Mouse (Mus musculus) heart, adult 18-20 months (tissue): ENCODE results near the gene Arnt2. TPM values are rescaled to one million over a fixed set of nuclear protein-coding genes. Genes with fewer than 3 reads are reported as not detected.
A peak's percentile ranks its signal among the peaks of the same experiment; 100 is the strongest.

Experiments used
- DNase-seq, 2 experiments: peaks; one replicate each; pipeline ENCODE4 v3.0.0; 2021 to 2022; ENCODE audit warnings: mixed read lengths in 1 of 2
- total RNA-seq, 2 experiments: library from RNA; stranded (reverse); gene quantifications; 2 replicates each; pipeline ENCODE4 v1.2.3; 2021

Arnt2 gene
- total RNA-seq, 2 experiments from 2014 or later: 0.40 to 1.4 TPM

DNA sequence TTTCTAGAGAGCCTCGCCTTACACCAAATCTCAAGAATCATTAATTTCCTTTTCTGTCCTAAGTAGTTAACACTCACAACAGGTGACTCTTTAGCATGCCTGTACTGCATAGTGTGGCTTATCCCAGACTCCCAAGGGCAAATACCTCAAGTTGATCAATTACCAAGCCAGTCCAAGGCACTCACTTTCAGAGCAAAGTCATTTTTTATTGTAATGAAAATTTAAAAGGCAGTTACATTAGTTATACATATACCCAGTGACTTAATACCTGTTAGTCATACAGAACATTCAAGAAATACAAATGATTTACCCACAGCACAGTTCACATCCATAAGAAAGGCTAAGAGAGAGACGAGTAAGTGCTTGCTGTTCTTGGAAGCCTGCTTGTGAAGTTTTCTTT, 163.9 kb downstream of the Arnt2 start:
- DNase-seq: no peak

DNA sequence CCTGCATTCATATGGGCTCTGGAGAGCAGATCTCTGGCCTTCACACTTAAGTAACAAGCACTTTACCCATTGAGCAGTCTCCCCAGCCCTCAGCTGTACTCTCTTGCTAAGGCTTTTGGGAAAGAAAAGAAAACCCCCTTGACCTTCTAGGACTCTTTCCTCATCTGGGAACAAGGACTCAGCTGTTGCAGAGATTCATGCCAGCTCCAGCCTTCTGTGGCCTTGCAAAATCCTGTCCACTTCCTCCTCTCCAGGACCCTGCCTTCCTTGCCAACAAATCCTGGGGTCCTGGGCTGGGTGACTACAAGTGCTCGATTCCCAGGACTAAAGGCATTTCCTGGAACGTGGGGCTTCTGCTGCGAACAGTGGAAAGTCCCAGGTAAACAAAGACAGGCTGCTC, 169.6 kb downstream of the Arnt2 start:
- peak in 1 of 2 experiments; percentile 7 for DNase-seq

DNA sequence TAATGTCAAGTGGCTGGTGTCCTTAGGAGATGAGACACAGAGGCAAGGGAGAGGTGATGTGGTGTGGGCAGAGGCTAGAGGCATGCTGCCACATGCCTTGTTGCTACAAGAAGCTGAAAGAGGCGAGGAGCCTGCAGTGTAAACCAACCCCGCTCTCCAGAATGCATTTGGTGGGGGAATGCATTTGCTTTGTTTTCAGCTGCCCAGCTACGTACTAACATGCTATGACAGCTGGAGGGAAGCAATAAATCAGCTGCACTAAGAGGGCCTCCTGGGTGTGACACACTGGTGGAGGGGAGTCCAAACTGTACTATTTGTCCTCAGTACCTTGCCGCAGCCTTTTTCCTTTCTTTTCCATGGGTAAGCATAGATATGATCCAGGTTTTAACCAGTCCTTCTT, 172.3 kb downstream of the Arnt2 start:
- DNase-seq: no peak

GRCm38 (mm10) chr7:84231396-84231795, 178.6 kb downstream of the Arnt2 start:
- DNase-seq: no peak

DNA sequence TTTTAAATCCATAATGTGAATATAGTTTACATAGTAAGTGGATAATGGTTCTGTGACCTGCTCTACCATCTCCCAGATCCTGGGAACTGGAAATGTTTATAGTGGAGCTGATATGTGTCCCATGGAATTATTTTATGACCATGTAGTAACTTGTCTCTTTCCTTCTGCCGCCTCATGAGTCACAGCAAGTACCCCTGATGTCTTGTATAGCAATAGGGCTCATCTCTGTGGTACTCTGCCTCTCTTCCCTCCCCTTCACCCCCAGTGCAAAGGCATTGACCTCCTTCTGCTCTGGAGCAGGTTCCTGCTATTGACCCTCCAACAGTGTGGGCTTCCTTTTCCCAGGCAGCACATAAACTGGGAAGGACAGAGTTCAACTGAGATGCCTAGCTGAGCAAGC, 182.3 kb downstream of the Arnt2 start:
- DNase-seq: no peak

GRCm38 (mm10) chr7:84226909-84227308, 183.1 kb downstream of the Arnt2 start:
- DNase-seq: no peak

DNA sequence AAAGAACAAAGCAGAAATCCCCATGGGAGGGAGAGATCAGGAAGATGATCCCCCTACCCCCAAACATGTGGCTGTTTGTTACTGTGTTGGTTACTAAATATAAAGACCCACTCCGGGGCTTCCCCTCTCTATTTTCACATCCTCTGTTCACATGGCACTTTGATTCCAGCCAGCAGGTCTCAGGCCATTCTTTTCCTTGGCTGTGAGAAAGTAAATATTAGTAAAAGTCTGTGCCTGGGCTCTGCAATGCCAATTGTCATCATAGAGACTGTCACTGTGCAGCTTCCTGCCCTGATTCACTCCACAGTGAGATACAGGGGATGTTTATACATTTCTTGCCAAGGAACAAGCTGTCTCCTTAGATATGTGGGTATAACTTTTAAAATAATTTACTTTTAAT, 197.9 kb downstream of the Arnt2 start:
- DNase-seq: peak in 1 of 2 experiments; percentile 6

DNA sequence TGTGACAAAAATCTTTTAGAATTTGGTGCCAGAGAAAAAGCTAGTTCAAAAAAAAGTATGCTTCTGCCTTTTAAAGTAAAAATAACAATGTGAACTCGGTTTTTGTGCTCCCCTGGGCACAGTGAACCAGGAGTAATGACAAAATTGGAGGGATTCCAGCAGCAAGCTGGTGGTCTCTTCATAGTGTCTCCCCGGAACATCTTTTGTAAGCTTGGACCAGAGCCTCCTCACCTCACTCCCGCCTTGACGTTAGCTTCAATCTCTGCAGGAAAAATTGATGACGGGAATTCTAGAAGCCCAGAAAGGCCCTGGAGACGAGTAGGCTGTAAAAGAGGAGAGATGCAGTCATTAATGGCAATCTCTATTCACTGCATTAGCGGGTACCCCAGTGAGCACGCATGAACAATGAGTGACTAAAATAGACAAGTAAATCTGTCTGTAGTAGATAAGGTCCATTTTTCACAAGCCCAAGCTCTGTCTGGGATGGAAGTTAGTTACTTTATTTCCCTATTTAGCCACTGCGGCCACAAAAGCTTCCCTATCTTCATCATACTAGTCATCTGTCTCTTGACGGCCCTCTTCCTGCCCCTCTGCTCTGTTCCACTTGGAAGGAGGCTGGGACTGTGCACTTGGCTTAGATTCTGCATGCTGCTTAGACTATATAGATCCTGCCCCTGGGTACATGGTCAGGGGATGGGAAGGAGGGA, 199.2 kb downstream of the Arnt2 start:
- DNase-seq: no peak

GRCm38 (mm10) chr7:84203981-84204380, 206.0 kb downstream of the Arnt2 start:
- no peak for DNase-seq

DNA sequence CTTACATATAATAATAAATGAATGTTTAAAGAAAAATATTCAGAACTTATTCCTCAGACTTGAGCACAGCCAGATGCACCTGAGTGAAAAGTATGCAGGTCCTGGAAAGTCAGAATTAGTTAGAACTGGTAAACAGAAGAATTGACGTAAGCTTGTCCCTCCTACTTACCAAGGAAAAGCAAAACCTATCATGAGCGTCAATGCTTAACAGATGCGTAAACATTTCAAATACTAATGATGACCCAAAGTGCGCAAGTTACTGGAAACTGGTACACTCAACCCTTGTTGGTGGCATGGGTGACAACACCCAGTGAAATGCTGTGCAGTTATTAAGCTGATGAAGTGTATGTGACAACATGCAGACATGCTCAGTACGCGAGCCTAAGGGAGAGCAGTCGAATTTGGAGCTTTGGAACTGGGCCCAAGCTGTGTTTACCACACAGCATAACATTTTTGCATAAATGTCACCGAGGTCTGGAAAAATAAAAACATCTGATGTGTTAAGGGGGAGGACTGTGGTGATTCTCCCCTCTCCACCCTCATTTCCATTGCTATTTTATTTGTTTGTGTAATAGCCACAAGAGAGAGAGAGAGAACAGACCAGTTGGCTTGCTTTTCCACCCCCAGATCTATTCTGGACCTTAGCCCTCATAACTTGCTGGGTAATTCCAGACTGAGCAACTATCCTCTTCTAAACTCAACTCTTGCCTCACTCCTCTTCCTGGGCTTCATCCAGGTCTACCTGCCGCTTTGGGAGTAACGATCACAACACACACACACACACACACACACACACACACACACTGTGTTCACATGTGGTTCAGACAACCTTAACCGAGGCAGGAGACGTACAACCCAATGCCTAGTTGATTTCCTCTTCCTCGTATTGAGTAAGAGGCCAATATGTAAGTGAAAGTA, 208.6 kb downstream of the Arnt2 start:
- DNase-seq: no peak

DNA sequence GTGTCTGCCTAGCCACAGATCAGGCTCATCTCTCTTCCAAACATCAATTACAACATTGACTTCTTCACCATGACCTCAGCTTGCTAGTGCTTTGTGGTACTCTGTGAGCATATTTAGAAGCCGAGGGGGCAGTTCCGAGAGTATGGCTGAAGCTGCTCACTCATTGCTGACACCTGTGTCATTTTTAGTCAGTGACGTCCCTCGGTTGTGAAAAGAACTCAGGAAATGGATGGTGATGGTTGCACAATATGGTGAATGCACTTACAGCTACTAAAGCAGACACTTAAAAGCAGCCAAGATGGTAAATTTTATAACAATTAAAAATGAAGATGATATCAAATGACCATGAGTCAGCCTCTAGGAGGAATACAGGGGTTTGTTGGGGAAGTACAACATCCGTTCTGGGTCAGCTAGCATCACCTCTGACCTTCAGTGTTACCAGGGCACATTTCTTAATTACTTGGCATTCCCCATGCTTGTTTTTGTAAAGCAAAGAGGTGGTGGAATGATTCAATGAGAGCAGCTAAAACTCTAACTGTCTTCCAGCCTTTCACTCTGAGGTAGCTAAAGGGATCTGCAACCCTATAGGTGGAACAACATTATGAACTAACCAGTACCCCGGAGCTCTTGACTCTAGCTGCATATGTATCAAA, 212.6 kb downstream of the Arnt2 start:
- no peak for DNase-seq

Other genes starting within 250 kb of the Arnt2 start
- gene Gm2115, start 118.8 kb upstream of the Arnt2 start, total RNA-seq: under 1 TPM; 0.20 to 0.26 TPM
- 10 to 100 TPM; 20.0 to 25.8 TPM for gene Fah, start 196.5 kb upstream of the Arnt2 start, total RNA-seq